Mouse (Mus musculus) midbrain, postnatal 0 days (tissue): ENCODE measurements around the gene Ubb. TPM values are rescaled to one million over a fixed set of nuclear protein-coding genes. Genes with fewer than 3 reads are reported as not detected.

Experiments used
- ATAC-seq: fragments of 200-750 bp; cut with Nextera tagmentation; 2 replicates; pipeline ENCODE4 v1.8.0; 2017; ENCODE audit warnings: moderate number of reproducible peaks, mild to moderate bottlenecking, moderate TSS enrichment, moderate library complexity; ENCODE audit not compliant: low FRiP score
- DNase-seq: peaks from one replicate; pipeline ENCODE4 v3.0.0-alpha.2; 2015; ENCODE audit warnings: low spot score
- H3K27ac ChIP-seq: fragments of 300-500 bp; sonication (generic); 2 replicates; pipeline ENCODE4 v1.5.1; 2014; ENCODE audit warnings: low read depth, mild to moderate bottlenecking, low read length, mixed read lengths
- H3K27me3 ChIP-seq: fragments of 300-500 bp; sonication (generic); 2 replicates; pipeline ENCODE4 v1.6.1; 2014; ENCODE audit warnings: low read length, control low read depth, mixed read lengths; ENCODE audit not compliant: insufficient read depth
- H3K36me3 ChIP-seq: fragments of 300-500 bp; sonication (generic); 2 replicates; pipeline ENCODE4 v1.6.1; 2014; ENCODE audit warnings: low read length, control low read depth, mixed read lengths; ENCODE audit not compliant: insufficient read depth
- H3K4me1 ChIP-seq: fragments of 300-500 bp; sonication (generic); 2 replicates; pipeline ENCODE4 v1.6.1; 2014; ENCODE audit warnings: mild to moderate bottlenecking, control low read depth, antibody characterized with exemption, low read length, mixed read lengths; ENCODE audit not compliant: insufficient read depth
- H3K4me2 ChIP-seq: fragments of 300-500 bp; sonication (generic); 2 replicates; pipeline ENCODE4 v1.6.1; 2014; ENCODE audit warnings: low read depth, mild to moderate bottlenecking, low read length, mixed read lengths; ENCODE audit not compliant: poor library complexity, severe bottlenecking
- H3K4me3 ChIP-seq: fragments of 300-500 bp; sonication (generic); 2 replicates; pipeline ENCODE4 v1.5.1; 2014; ENCODE audit warnings: low read depth, mild to moderate bottlenecking, low read length, moderate library complexity
- H3K9ac ChIP-seq: fragments of 300-500 bp; sonication (generic); replicated peaks from 2 replicates; pipeline ENCODE4 v1.6.1; 2014; ENCODE audit warnings: mild to moderate bottlenecking, low read length, moderate library complexity, mixed read lengths; ENCODE audit not compliant: poor library complexity, severe bottlenecking
- H3K9me3 ChIP-seq: fragments of 300-500 bp; sonication (generic); 2 replicates; pipeline ENCODE4 v1.6.1; 2016; ENCODE audit warnings: low read length, control low read depth
- CTCF ChIP-seq: IDR thresholded peaks from 2 replicates; pipeline ENCODE4 v1.5.1; 2016; ENCODE audit warnings: antibody characterized with exemption, mild to moderate bottlenecking
- WGBS: fragments of 180-500 bp; shearing (Covaris S2); extraction: QIAGEN DNeasy Blood & Tissue Kit; methylation state at CpG from one replicate; pipeline ENCODE4 v1.1.7; 2014; 5-methylcytosine and 5-hydroxymethylcytosine counted together
- polyA plus RNA-seq: library from polyadenylated mRNA; unstranded; fragments of >200 nt; fragmentation: Nextera tagmentation; extraction: Ambion mirVana; gene quantifications from 2 replicates; pipeline ENCODE4 v1.2.1, GENCODE M21; 2015
- total RNA-seq: library from RNA; depleted of rRNA; stranded (reverse); fragments of >200 nt; gene quantifications from 2 replicates; pipeline ENCODE4 v1.2.3, GENCODE M21; 2014

Gene Ubb
- total and polyA plus RNA-seq, 2 experiments from 2014 or later, result 2,095 to 4,479 TPM

DNA sequence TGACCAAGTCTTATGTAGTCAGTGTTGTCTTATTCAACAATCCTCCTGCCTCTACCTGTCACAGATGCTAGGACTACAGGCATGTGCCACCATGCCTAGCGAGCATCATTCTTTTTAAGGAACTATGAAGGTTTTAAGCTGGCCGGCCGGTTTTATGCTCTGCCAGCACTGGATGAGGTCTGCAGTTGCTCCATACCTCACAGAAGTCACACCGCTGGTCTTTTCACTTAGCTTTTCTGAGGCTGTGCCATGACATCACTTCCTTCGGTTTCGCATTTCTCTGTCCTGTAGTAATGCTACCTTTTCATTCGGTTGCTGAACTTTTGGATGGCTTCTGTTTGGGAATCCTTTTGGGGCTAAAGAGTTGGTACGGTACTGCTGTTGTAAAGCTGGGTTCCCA, 9.4 kb upstream of the Ubb start:
- 81% methylated on average over 8 of the region's 8 CpGs for WGBS
- no peak for ATAC-seq
- TF ChIP-seq CTCF, result no peak

DNA sequence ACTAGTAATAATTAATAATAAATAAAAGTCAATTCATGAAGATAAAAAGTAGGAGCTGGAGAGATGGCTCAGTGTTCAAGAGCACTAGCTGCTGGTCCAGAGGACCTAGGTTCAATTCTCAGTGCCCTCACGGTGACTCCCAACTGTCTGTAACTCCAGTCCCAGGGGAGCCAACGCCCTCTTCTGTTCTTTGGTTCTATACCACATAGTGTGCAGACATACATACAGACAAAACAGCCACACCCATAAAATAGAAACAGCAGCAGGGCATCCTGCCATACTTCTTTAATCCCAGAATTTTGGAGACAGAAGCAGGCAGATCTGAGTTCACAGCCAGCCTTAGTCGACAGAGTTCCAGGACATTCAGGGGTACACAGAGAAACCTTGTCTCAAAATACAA, 7.0 kb upstream of the Ubb start:
- no peak overlapping the region for H3K4me2 ChIP-seq
- H3K4me3 ChIP-seq, result no peak overlapping the region
- DNase-seq (no peak), ATAC-seq (no peak)
- H3K36me3 ChIP-seq, result no peaks in the 10 kb centered on the region
- H3K9ac ChIP-seq, result no peak overlapping the region
- H3K4me1 ChIP-seq, result peaks cover 3% of the 10 kb centered on the region
- TF ChIP-seq CTCF, result no peak
- no peak overlapping the region for H3K27ac ChIP-seq
- no peaks in the 10 kb centered on the region for H3K27me3 ChIP-seq
- H3K9me3 ChIP-seq, result no peaks in the 10 kb centered on the region
- WGBS, result 84% methylated on average over 3 of the region's 3 CpGs

More for the DNA sequence above, 9.4 kb upstream of the Ubb start:
- Histone ChIP-seq H3K27me3 (no peaks in the 10 kb centered on the region), H3K9me3 (no peaks in the 10 kb centered on the region), H3K4me2 (no peak overlapping the region), H3K4me3 (no peak overlapping the region), H3K36me3 (no peaks in the 10 kb centered on the region), H3K4me1 (no peaks in the 10 kb centered on the region), H3K27ac (no peak overlapping the region), H3K9ac (no peak overlapping the region)
- no peak for DNase-seq

DNA sequence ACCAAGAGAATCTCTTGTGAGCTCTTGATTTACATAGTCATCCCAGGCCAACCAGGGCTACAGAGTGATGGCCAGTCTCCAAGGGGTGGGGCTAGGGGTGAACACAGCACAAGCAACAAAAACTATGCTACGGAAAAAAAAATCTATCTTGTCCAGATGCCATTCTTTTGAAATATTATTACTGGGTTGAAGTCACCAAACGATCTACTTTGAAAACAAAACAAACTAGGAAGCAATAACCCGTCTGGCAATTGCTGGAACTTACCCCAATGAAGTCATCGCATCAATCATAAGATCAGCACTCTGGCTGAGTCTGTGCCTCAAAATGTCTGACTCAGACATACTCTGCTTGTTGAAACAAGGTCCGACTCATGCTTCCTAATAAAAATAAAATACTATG, 1.2 kb upstream of the Ubb start:
- peaks cover 6% of the 10 kb centered on the region; the same call in 1 of the 2 replicates for H3K36me3 ChIP-seq
- no peak for ATAC-seq
- H3K9ac ChIP-seq, result peak overlapping the region; percentile 93
- H3K27me3 ChIP-seq, result no peaks in the 10 kb centered on the region
- H3K4me1 ChIP-seq, result peaks cover 20% of the 10 kb centered on the region
- H3K27ac ChIP-seq, result peak overlapping the region; percentile 100
- WGBS, result 7% methylated on average over 5 of the region's 5 CpGs
- H3K9me3 ChIP-seq, result no peaks in the 10 kb centered on the region
- H3K4me2 ChIP-seq, result peak overlapping the region; percentile 74
- no peak for TF ChIP-seq CTCF
- peak overlapping the region; percentile 70 for H3K4me3 ChIP-seq
- peak; percentile 68 for DNase-seq

DNA sequence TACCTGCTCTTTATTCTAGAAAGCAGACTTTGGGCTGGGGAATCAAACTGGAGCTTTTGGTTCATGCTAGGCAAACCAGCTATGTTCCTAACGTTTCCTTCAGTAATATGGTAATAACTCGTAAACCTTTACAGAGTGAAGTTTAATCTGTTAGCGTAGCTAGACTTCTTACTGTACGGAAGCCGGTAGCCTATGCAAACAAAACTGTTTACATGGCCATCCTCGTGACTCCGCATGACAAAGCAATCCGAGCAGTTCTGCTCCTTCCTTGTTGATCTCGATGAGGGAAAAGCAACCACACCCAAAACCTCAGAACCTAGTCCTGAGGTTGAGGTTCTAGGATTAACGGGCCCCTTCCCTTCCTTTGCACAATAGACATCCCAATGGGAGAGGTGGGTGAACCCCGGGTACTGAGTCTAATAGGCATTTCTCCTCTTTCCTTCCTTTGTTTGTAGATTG, 715 bp upstream of the Ubb start:
- ATAC-seq, result peak; percentile 34; the same call in 1 of the 2 replicates
- Histone ChIP-seq H3K9me3 (no peaks in the 10 kb centered on the region), H3K4me1 (peaks cover 24% of the 10 kb centered on the region), H3K36me3 (peaks cover 6% of the 10 kb centered on the region; the same call in 1 of the 2 replicates), H3K4me3 (peak overlapping the region; percentile 70), H3K9ac (peak overlapping the region; percentile 93), H3K27me3 (no peaks in the 10 kb centered on the region), H3K27ac (peak overlapping the region; percentile 100), H3K4me2 (peak overlapping the region; percentile 74)
- no peak for TF ChIP-seq CTCF
- DNase-seq, result peak; percentile 72
- under 1% methylated on average over 11 of the region's 11 CpGs for WGBS

DNA sequence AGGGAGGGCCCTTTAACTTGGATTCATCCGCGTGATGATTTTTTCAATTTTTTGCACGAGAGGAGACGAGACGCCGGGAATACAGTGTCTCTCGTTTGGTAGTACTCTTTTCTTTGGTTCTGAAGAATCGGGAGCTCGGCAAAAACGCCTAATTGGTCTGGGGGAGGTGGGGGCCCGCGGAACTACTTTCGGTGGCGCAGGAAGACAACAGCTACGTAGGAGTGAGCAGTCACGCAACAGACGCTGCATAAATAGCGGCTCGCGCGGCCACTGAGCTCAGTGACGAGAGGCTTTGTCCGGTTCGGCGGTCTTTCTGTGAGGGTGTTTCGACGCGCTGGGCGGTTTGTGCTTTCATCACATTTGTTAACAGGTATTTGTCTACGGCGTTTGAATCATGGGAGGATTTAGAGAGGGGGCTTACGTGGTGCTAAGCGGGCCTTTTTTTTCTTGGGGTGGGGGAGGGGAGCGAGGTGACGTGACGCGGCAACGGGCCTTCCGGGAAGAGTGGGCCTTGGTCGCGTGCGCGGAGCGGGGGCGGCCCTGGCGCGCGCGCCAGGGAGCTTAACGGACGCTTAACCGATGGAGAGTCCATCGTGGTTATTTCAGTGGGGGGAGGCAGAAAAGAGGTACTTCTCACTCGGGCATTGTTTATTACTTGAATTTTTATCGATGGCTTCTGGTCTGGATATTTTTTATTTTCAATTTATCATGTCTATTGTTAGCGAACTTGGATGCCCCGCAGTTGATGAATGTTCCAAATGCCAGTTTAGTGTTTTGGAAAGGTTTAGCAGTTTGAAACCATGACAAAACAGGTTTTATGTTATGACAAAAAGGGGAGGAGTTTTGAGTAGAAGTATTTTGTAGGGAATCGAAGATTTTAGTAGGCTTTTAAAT, 502 bp downstream of the Ubb start:
- TF ChIP-seq CTCF, result no peak
- under 1% methylated on average over 58 of the region's 58 CpGs for WGBS
- DNase-seq (peak; percentile 95), ATAC-seq (peak; percentile 86)
- peaks cover 24% of the 10 kb centered on the region for H3K4me1 ChIP-seq
- peak overlapping the region; percentile 89 for H3K27ac ChIP-seq
- H3K27me3 ChIP-seq, result no peaks in the 10 kb centered on the region
- H3K9ac ChIP-seq, result peak overlapping the region; percentile 71
- peaks cover 6% of the 10 kb centered on the region; the same call in 1 of the 2 replicates for H3K36me3 ChIP-seq
- H3K4me3 ChIP-seq, result peak overlapping the region; percentile 70
- H3K4me2 ChIP-seq, result peak overlapping the region; percentile 47
- H3K9me3 ChIP-seq, result no peaks in the 10 kb centered on the region

DNA sequence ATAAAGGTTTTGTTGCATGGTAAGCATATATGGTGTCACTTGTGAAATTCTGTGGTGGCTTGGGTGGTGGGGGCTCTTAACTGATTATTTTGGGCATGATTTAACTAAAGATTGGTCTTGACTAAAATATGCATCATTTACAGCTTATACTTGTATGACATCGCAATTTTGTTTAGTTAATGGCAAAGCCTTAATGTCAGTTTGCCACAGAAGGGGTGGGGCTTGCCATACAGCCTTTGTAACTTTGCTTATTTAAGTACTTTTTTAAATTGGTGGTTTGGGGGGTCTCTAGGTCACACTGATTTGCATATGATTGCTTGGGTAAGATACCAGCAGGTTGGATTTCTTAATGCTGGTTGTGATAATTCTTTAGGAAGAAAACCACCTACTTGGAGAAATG, 2.2 kb downstream of the Ubb start:
- ATAC-seq (no peak), DNase-seq (no peak)
- Histone ChIP-seq H3K27me3 (no peaks in the 10 kb centered on the region), H3K4me1 (peaks cover 24% of the 10 kb centered on the region), H3K9me3 (no peaks in the 10 kb centered on the region), H3K27ac (no peak overlapping the region), H3K9ac (peak overlapping the region; percentile 44; the same call in 1 of the 2 replicates), H3K4me2 (peak overlapping the region; percentile 89), H3K36me3 (peaks cover 6% of the 10 kb centered on the region; the same call in 1 of the 2 replicates), H3K4me3 (peak overlapping the region; percentile 46)
- WGBS, result 42% methylated on average over 1 of the region's 1 CpGs
- no peak for TF ChIP-seq CTCF
